ENCODE assay signal across 22 mouse cellular contexts in genomic region chr7:99161961-99162360, GRCm38 (mm10). TPM values are rescaled to one million over a fixed set of nuclear protein-coding genes. Genes with fewer than 3 reads are reported as not detected.
DNase-seq lines count a peak whose midpoint lies in the region; ATAC-seq and TF ChIP-seq lines count a peak whose summit lies in the region.
"Had no signal": no experiment of that assay in that cellular context is flagged by ENCODE, and none has a peak within 500 bp of the region (broad histone marks: within the 10 kb centered on the region; RNA-seq: fewer than 3 reads in every experiment).

No protein-coding gene starts in this region.

- H3K9ac ChIP-seq in hindbrain, postnatal 0 days (replicated peaks; ENCODE audit: low read length), result no peak overlapping the region; the same call in 1 of the 2 replicates
- no peak overlapping the region for H3K9ac ChIP-seq in liver, embryonic 12.5 days
- H3K9ac ChIP-seq in liver, postnatal 0 days (replicated peaks), result no peak overlapping the region
- H3K9ac ChIP-seq: forebrain, postnatal 0 days; hindbrain, embryonic 13.5 days; neural tube, embryonic 12.5 days had no signal

- intact Hi-C loops in heart, postnatal 14 days (cut with DNase I), result no loop called here

- TF ChIP-seq EP300 in liver, postnatal 0 days (IDR thresholded peaks at IDR 0.05; ENCODE audit: low read depth), result no peak

- H3K36me3 ChIP-seq in hindbrain, embryonic 10.5 days, result no peaks in the 10 kb centered on the region
- H3K36me3 ChIP-seq in hindbrain, postnatal 0 days (ENCODE audit: insufficient read depth, low read length), result no peaks in the 10 kb centered on the region
- 0 out of 2 replicates have a peak, but pooled peaks cover 11% of the 10 kb centered on the region for H3K36me3 ChIP-seq in liver, embryonic 12.5 days
- peaks cover 41% of the 10 kb centered on the region for H3K36me3 ChIP-seq in liver, postnatal 0 days (replicated peaks; ENCODE audit: insufficient read depth, low read length)
- H3K36me3 ChIP-seq: G1E; hindbrain, embryonic 13.5 days; neural tube, embryonic 12.5 days had no signal

- peak overlapping the region; percentile 2 for H3K27ac ChIP-seq in hindbrain, embryonic 10.5 days
- no peak overlapping the region for H3K27ac ChIP-seq in hindbrain, postnatal 0 days
- H3K27ac ChIP-seq in liver, embryonic 12.5 days, result peak overlapping the region; percentile 56
- peak overlapping the region; percentile 72 for H3K27ac ChIP-seq in liver, postnatal 0 days (ENCODE audit: low read depth)
- H3K27ac ChIP-seq: hindbrain, embryonic 13.5 days; layer of hippocampus, adult 2 months; macrophage; neural tube, embryonic 12.5 days had no signal

- TF ChIP-seq CTCF in hindbrain, postnatal 0 days (IDR thresholded peaks at IDR 0.05; ENCODE audit: low read depth), result no peak
- no peak for TF ChIP-seq CTCF in liver, postnatal 0 days (IDR thresholded peaks at IDR 0.05; ENCODE audit: low read depth)

- peak; percentile 98 for DNase-seq in heart, adult 11 months
- DNase-seq in heart, postnatal 14 days, result no peak
- no peak for DNase-seq in hindbrain, embryonic 10.5 days (ENCODE audit: low spot score)
- DNase-seq in hindbrain, postnatal 0 days (ENCODE audit: low spot score), result no peak
- no peak for DNase-seq in liver
- no peak for DNase-seq in liver, postnatal 0 days
- DNase-seq: cerebellum, adult 11 months; cerebellum, postnatal 10 days; forebrain, postnatal 0 days; layer of hippocampus, postnatal 36 days; right cerebral cortex, adult 18-20 months; spleen, adult 18-20 months; thymus, postnatal 25 days had no signal

- H3K4me3 ChIP-seq in hindbrain, embryonic 10.5 days, result no peak overlapping the region
- no peak overlapping the region for H3K4me3 ChIP-seq in hindbrain, postnatal 0 days (ENCODE audit: low read length)
- H3K4me3 ChIP-seq in liver, embryonic 12.5 days, result no peak overlapping the region
- no peak overlapping the region for H3K4me3 ChIP-seq in liver, postnatal 0 days (ENCODE audit: low read depth, low read length)
- H3K4me3 ChIP-seq: hindbrain, embryonic 13.5 days; layer of hippocampus, adult 2 months; neural tube, embryonic 12.5 days had no signal

- H3K27me3 ChIP-seq in hindbrain, embryonic 10.5 days (ENCODE audit: insufficient read depth, poor library complexity, severe bottlenecking), result no peaks in the 10 kb centered on the region
- H3K27me3 ChIP-seq in hindbrain, postnatal 0 days (ENCODE audit: insufficient read depth, low read length), result no peaks in the 10 kb centered on the region
- no peaks in the 10 kb centered on the region for H3K27me3 ChIP-seq in liver, embryonic 12.5 days (replicated peaks)
- H3K27me3 ChIP-seq in liver, postnatal 0 days (ENCODE audit: insufficient read depth, low read length), result no peaks in the 10 kb centered on the region
- H3K27me3 ChIP-seq: hindbrain, embryonic 13.5 days; neural tube, embryonic 12.5 days had no signal

- peaks cover 31% of the 10 kb centered on the region for H3K4me1 ChIP-seq in hindbrain, embryonic 10.5 days (replicated peaks)
- H3K4me1 ChIP-seq in hindbrain, postnatal 0 days (ENCODE audit: insufficient read depth, low read length), result no peaks in the 10 kb centered on the region
- H3K4me1 ChIP-seq in liver, embryonic 12.5 days, result peaks cover 18% of the 10 kb centered on the region
- H3K4me1 ChIP-seq in liver, postnatal 0 days (ENCODE audit: insufficient read depth), result peaks cover 66% of the 10 kb centered on the region
- H3K4me1 ChIP-seq: neural tube, embryonic 12.5 days had no signal

- WGBS in hindbrain, embryonic 10.5 days, result 92% methylated on average over 11 of the region's 11 CpGs
- 89% methylated on average over 11 of the region's 11 CpGs for WGBS in hindbrain, postnatal 0 days
- 74% methylated on average over 11 of the region's 11 CpGs for WGBS in liver, embryonic 12.5 days (ENCODE audit: insufficient replicate concordance)
- 70% methylated on average over 11 of the region's 11 CpGs for WGBS in liver, postnatal 0 days (ENCODE audit: insufficient replicate concordance)

- ATAC-seq in hindbrain, postnatal 0 days, result no peak
- ATAC-seq in liver, embryonic 12.5 days, result no peak
- ATAC-seq in liver, postnatal 0 days, result peak; percentile 40
- ATAC-seq in inflammation-experienced regulatory T-cells, adult 6 months, result no peak
- ATAC-seq: activated CD4-positive, CD25-positive, alpha-beta regulatory T cell, adult 4 months; forebrain, postnatal 0 days had no signal

- no peak overlapping the region for H3K4me2 ChIP-seq in hindbrain, postnatal 0 days (ENCODE audit: low read depth, low read length)
- H3K4me2 ChIP-seq in liver, embryonic 12.5 days, result 0 out of 2 replicates have a peak overlapping the region, but pooled peaks have one; percentile 16
- H3K4me2 ChIP-seq in liver, postnatal 0 days (ENCODE audit: low read depth, low read length), result no peak overlapping the region
- H3K4me2 ChIP-seq: hindbrain, embryonic 13.5 days; midbrain, embryonic 11.5 days; neural tube, embryonic 12.5 days had no signal

- H3K9me3 ChIP-seq in hindbrain, embryonic 10.5 days, result no peaks in the 10 kb centered on the region
- H3K9me3 ChIP-seq in hindbrain, postnatal 0 days (ENCODE audit: low read length), result no peaks in the 10 kb centered on the region
- no peaks in the 10 kb centered on the region for H3K9me3 ChIP-seq in liver, embryonic 12.5 days (replicated peaks)
- H3K9me3 ChIP-seq in liver, postnatal 0 days (ENCODE audit: low read length), result no peaks in the 10 kb centered on the region
- H3K9me3 ChIP-seq: G1E; hindbrain, embryonic 13.5 days; neural tube, embryonic 12.5 days had no signal

RNA-seq across cellular contexts. Expression of gene Dgat2, which starts 20.6 kb away (rescaled TPM):
- total RNA-seq in heart, postnatal 14 days (2021), result 100 to 1,000 TPM; 256 to 300 TPM
- polyA plus RNA-seq in hindbrain, embryonic 10.5 days (2016; fragmentation: Nextera tagmentation; extraction: Ambion mirVana), result 13.1 and 15.0 TPM in 2 replicates
- total RNA-seq in hindbrain, postnatal 0 days (2014; rRNA removed), result 37.8 TPM in 2 replicates
- 28.3 and 29.9 TPM in 2 replicates for polyA plus RNA-seq in hindbrain, postnatal 0 days (2015; fragmentation: Nextera tagmentation; extraction: Ambion mirVana)
- 57.5 and 59.3 TPM in 2 replicates for polyA plus RNA-seq in liver, embryonic 12.5 days (2016; fragmentation: Nextera tagmentation; extraction: Ambion mirVana)
- 226 and 249 TPM in 2 replicates for polyA plus RNA-seq in liver, postnatal 0 days (2015; fragmentation: Nextera tagmentation; extraction: Ambion mirVana)
- polyA plus RNA-seq in inflammation-experienced regulatory T-cells, adult 6 months (2017; shearing (Covaris generic)), result 1 to 10 TPM in 1 of 3 experiments, under 1 TPM in 2; 0.54 to 1.8 (median 0.91) TPM

RNA-seq across cellular contexts. Expression of gene Uvrag, which starts 21.0 kb away (rescaled TPM):
- 10 to 100 TPM; 28.2 to 28.3 TPM for total RNA-seq in heart, postnatal 14 days (2021)
- 10.9 and 12.8 TPM in 2 replicates for polyA plus RNA-seq in hindbrain, embryonic 10.5 days (2016; fragmentation: Nextera tagmentation; extraction: Ambion mirVana)
- 17.9 and 36.7 TPM in 2 replicates for total RNA-seq in hindbrain, postnatal 0 days (2014; rRNA removed)
- 16.5 and 17.1 TPM in 2 replicates for polyA plus RNA-seq in hindbrain, postnatal 0 days (2015; fragmentation: Nextera tagmentation; extraction: Ambion mirVana)
- polyA plus RNA-seq in liver, embryonic 12.5 days (2016; fragmentation: Nextera tagmentation; extraction: Ambion mirVana), result 13.5 and 15.1 TPM in 2 replicates
- polyA plus RNA-seq in liver, postnatal 0 days (2015; fragmentation: Nextera tagmentation; extraction: Ambion mirVana), result 9.4 and 11.9 TPM in 2 replicates
- polyA plus RNA-seq in inflammation-experienced regulatory T-cells, adult 6 months (2017; shearing (Covaris generic)), result 1 to 10 TPM; 5.7 to 9.7 (median 7.0) TPM
